Mouse (Mus musculus) frontal cortex, adult 2 months (tissue): Measurements from ENCODE around the gene Phox2a. TPM values are rescaled to one million over a fixed set of nuclear protein-coding genes. Genes with fewer than 3 reads are reported as not detected.

Experiments used
- DNase-seq, 2 experiments: peaks; one replicate each; pipeline ENCODE4 v3.0.0; 2022; ENCODE audit warnings: low spot score in 1 of 2; ENCODE audit errors: extremely low spot score in 1 of 2
- polyA plus RNA-seq: library from polyadenylated mRNA; depleted of rRNA; stranded (reverse); fragments of >200 nt; gene quantifications from 2 replicates; pipeline ENCODE4 v1.2.3, GENCODE M21; 2012; rRNA removed

Phox2a gene
- not detected in 2 replicates for polyA plus RNA-seq

DNA sequence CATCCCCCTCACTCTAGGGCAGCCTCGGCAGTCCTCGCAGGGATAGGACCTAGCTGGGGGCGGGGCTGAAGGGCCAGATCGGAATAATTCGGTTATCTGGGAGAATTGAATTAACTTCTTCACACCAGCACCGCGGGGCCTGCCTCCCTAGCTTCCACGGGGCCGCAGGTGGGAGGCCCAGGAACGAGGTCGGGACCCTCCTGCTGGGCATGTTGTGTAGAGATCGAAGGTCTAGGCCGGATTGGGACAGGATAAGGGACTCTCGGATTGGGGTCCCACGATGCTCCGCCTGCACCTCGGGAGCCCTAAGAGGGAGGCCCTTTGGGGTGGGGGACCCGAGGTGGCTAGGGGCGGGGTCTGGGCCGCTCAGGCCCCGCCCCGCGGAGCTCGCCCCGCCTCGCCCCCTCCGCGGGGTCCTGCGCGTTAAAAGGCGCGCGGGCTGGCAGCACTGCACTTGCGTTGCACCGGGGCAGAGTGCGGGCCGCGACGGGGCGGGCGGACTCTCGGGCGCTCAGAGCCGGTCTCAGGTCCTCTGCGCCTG lies at the start of gene Phox2a:
TSS of gene Phox2a (plus strand) at position 453 of the 541 bp plus-strand sequence.
- DNase-seq, result no peak

DNA sequence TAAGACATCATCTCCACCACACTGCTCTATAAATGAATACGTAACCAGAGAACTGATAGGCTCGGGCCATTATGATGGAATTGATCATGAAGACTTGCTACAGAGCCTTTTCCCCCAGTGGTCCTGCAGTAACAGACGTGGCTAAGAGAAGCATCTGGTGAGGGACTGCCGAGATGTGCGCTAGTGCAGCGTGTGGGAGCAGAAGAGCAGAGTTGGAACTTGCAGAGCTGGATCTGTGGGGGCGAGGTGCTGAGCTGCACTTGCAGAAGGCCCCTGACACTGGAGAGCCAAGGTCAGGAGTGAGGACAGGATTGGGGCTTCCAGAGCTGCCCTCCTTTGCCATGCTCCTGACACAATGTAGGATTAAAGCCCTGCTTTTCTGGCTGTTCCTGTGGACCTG lies 48.1 kb upstream of the Phox2a start:
- DNase-seq, result peak in 1 of 2 experiments; percentile 55

DNA sequence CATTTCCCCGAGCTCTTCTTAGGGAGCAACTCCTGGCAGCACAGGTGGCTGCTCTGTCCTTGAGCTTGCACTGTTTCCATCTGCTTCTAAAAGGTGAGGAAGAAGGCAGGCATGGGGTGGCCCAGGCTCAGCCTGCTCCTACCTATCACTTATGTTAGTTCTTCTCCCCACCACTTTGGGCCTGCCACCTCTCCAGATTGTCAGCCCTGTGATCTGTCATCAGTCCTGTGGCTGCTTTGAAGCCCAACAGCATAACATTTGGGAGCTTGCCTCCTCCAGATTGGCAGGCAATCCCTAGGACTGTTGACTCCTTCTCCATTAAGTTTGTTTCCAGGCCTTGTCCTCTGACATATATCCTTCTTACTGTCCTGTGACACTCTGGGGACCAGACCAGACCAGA lies 46.5 kb upstream of the Phox2a start:
- DNase-seq, result no peak

DNA sequence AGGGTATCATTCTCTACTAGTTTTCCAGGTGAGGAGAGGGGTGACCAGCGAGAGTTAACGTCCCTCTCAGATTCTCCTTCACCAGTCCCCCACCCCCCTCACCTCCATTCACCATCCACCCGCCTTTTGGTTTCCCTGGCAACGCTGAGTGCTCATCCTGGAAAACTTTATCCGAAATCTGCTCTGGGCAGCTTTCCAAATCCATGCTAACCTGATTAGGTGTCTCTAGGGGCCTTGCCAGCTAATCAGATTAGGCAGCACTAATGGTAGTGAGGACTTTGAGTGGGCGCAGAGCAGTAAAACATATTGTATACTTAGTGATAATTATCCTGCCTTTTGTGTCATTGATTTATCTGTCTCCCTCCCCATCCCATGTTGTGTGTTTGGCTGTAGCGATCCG lies 45.4 kb upstream of the Phox2a start:
- DNase-seq, result peak in 1 of 2 experiments; percentile 49

DNA sequence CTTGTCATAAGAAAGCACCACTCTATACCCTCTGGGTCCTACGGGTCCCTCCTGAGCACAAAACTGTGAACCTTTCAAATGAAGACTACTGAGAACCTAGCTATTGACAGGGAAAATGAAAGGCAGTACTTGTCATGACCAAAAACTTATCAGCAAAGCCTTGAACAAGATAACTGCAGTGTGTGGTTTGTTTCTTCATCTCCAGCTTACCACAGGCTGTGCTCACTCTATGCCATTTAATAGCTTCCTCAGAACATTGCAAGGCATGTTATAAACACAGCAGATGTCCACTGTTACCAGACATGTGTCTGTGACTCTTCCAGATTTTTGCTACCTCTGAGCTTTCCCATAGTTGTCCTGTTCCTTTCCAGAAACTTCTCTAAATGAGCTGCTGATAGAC lies 41.1 kb upstream of the Phox2a start:
- no peak for DNase-seq

DNA sequence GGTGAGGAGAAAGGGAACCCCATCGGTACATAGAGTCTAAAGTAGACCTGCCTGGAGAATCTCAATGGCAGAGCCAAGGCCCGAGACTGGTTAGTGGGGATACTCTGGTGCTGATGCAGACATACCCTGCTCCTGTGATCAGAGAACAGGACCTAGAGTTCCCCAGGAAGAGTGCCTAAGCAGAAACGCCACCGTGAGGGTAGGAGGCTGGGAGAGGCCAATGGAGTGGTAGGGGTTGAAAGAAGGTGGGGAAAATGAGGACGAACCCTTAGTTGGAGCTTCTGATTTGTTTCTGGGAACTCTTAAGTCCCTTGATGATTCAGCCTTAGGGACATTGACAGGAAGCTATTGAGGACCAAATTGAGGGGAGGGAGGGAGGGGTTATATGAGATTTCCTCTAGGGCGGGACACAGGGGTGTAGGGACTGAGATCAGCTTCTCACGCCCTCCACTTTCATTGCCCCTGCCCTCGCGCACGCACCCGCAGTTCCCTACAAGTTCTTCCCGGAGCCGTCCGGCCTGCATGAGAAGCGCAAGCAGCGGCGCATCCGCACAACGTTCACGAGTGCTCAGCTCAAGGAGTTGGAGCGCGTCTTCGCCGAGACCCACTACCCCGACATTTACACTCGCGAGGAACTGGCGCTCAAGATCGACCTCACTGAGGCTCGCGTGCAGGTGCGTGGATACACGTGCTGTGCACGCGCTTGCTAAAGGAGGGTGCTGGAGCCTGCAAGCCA lies 2.4 kb downstream of the Phox2a start:
- no peak for DNase-seq

DNA sequence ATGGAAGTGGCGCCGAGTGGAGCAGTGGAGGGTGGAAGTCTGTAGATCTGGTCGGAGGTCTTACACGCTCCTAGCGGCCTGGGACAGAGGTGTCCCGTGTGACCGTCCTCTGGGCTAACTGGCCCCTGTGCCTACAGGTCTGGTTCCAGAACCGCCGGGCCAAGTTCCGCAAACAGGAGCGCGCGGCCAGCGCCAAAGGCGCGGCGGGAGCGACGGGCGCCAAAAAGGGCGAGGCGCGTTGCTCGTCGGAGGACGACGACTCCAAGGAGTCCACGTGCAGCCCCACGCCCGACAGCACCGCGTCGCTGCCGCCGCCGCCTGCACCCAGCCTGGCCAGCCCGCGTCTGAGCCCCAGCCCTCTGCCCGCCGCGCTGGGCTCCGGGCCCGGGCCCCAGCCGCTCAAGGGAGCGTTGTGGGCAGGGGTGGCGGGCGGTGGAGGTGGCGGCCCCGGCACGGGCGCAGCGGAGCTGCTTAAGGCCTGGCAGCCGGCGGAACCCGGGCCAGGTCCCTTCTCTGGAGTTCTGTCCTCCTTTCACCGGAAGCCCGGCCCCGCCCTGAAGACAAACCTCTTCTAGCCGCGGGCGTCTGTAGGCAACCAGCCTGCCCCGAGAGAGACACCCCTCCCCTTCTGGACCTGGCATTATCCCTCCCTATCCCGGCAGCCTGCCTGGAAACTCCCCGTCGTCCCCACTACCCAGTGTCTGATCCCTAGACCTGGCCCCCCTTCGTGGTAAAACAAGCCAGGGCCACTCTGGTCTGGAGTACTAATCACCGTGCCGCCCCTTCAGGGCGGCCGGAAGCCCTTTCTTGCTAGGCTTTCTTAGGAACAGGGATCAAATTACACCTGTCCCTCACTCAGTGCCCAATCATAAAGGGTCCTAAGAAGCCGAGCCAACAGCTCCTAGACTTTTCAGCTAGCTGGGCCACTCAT lies 3.7 kb downstream of the Phox2a start:
- no peak for DNase-seq

DNA sequence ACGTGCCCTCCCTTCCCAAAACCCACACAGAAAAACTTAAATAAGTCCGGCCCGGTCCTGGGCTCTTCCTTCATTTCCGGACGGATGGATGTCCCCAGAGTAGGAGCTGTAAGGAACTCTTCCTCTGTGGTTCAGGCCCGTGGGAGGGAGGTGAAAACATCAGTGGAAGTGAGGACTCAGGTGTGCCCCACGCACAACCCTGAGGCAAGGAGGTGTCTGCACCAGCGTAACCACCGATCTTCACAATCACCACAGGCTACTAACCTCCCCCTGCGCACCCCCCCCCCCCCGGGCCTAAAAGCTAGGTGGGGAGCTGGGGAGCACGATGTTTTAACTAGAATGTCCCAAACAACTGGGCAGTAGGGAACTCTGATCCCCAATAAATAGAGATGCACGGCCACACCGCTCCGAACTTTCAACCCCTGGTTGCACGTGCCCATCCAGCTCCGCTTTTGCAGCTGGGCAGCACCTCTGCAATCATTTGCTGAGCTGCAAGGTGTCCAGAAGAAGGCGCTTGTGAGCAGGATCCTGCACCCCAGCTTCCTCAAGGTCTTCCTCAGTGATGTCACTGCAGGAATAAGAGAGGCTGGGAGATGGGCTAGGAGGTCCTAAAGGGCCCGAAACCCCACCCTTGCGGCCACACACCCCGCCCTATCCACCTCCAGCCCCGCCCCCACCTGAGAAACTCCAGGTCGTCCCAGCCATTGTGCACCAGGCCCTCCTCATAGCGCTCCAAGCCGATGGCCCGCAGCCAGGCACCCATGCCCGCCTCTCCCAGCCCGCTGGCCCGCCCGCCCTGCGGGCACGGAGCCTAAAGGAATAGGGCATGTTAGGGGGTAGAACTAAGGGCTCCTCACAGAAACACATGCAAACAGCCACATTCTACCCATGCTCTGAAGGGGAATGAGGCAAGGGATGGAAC lies 5.0 kb downstream of the Phox2a start:
- DNase-seq, result no peak

DNA sequence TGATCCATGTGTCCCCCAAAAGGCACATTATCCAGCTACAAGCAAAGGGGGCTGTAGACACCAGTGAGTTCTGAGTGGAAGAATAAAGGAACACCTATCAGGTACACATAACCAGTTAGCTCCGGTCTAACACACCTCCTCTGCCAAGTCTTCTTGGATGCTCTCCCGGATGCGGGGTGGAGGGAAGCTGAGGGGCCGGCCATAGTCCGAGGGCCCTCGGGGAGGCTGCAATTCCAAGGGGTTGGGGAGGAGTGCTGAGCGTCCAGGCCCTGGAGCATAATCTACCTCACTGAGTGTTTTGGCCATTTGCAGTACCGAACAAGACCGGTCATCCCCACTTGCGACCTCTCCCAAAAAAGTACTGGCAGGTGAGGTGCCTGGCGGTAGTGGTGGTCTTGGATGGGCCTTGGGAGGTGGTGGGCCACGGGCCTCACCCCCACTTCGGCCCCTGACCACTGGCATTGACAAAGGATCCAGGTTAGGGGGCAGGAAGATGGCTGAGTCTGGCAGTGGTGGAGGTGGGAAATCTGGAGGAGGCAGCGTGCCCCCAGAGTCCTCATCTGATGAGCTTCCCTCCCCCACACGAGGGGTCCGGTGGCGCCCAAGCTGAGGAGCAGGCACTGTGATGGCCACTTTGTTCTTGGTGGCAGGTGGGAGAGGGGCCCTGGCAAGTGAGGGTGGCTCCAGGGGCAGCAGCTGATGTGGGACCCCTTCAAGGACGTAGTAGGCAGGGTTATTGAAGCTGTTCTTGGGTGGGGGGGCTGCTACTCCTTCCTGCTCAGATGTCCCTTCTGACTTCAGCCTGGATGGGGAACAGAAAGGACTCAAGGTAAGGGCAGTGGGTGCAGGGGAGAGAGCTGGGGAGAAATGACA lies 5.9 kb downstream of the Phox2a start:
- DNase-seq, result no peak

DNA sequence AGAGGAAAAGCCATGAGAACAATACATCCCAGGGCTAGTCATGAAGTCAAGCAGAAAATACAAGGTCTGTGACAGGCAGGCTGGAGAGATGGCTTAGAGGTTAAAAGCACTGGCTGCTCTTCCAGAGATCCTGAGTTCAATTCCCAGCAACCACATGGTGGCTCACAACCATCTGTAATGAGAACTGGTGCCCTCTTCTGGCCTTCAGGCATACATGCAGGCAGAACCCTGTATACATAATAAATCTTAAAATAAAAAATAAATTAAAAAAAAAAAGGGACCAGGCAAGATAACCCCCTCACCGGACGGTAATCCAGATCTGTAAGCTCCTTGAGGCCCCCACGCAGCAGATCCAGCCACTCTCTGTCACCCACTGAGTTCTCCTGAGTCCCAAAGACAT lies 12.3 kb downstream of the Phox2a start:
- DNase-seq, result no peak

DNA sequence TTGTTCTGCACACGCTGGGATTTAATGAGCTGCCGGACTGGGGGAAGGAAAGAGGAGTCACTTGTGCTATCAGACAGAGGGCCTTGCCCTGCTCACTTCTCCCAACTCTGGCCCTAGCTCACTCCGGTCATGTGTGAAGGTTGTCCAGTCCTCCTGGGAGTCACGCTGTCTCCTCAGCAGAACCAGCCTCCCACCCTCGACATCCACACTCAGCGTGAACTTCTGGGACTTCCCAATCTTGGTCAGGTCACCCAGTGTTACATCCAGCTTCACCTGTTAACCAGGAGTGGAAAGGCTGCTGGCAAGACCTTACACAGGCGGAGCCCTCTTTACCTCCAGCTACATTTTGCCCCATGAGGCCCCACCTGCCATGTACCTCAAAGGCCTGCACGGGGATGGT lies 13.3 kb downstream of the Phox2a start:
- no peak for DNase-seq

DNA sequence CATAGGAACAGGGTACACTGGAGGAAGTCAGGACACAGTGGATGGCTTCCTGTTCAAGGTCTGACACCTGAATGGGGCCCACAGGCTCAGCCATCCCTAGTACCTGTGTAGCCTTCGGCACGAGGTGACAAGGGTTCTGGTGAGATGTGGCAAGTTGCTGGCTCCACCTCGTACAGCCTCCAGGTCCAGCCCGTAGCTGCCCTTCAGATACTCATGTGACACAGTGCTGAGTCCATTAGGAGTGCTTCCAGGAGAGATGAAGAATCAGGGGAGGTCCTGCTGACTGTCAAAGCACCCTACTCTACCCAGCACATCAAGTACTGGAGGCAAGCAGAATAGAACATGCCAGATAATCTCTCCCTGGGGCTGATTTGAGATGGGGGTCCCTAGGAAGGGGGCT lies 14.3 kb downstream of the Phox2a start:
- no peak for DNase-seq

DNA sequence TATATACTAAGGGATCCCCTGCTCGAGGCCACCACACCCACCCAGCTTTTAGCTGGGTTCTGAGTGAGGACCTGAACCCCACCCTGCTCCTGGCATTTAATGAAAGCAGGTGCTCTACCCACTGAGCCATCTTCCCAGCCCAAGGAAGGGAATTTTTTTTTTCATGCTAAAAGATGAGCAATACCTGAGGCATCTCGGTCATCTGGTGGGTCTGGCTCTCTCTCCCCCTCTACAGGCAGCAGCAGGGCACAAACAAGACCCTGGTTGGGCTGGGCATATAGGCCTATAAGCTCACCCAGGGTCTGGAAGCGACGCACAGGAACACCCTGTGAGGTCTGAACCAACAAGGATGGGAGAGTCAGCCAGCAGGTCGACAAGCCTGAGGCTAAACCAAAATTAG lies 15.2 kb downstream of the Phox2a start:
- no peak for DNase-seq

DNA sequence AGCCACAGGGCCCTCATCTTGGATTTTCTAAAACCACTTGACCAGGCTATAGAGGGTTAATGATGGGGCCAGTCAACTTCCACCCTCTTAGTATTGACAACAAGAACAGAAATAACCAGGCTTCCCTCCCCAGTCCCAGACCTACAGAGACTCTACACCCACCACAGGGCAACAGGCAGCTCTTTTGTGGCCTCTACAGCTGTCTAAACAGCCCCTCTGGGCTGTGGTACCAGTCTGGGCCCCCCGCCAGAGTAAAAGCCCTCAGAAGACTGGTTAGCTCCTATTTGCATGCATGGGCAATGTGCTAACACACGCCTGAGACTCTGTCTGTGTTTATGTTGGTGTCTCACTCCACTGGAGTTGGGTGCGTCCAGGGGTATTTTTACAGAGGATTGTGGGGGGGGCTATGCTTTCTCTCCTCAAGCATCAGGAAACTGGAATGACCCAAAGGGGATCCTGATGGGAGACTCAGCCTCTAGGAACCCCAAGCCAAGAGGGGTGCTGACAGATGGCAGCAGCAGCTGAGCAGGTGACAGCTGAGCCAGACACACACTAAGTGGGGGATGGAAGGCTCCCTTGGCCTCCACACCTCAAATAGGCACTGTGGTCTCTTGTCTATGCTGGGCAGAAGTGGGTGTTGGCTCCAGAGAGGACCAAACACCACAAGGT lies 15.9 kb downstream of the Phox2a start:
- DNase-seq, result no peak

DNA sequence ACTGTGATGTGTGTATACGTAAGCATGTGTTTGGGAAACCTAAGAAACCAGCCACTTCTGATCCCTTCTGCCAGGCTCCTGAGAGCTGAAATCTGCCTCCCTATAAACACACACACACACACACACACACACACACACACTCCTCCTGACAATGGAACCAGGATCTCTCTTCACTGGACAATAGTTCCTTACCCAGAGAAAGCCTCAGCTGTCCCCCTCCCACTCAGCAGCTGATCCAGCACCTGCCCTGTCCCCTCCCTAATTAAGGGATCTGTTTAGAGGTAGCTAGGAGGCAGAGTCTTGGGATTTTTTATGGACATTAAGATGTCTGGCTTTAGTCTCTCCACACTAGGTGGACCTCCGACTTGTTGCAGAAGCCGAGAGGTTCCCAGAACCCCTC lies 16.8 kb downstream of the Phox2a start:
- DNase-seq, result no peak

DNA sequence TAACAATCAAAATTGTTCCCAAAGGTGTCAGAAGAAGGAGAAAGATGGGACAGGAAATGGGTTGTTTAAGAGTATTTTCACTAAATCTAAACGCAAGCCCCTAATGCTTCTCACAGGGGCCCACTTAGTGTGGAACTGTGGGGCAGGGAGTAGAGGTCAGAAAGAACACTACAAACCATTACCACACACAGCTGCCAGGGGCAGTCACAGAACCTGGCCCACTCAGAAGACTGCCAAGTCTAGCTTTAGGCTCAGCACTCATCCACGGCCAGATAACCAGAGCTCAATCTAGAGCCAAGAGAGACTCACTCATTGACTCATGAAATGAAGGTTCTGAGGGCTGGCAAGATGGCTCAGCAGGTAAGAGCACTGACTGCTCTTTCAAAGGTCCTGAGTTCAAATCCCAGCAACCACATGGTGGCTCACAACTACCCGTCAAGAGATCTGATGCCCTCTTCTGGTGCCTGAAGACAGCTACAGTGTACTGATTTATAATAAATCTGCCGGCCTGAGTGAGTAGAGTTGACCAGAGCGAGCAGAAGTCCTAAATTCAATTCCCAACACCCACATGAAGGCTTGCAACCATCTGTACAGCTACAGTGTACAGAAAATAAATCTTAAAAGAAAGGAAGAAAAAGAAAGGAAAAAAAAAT lies 17.5 kb downstream of the Phox2a start:
- DNase-seq, result no peak

DNA sequence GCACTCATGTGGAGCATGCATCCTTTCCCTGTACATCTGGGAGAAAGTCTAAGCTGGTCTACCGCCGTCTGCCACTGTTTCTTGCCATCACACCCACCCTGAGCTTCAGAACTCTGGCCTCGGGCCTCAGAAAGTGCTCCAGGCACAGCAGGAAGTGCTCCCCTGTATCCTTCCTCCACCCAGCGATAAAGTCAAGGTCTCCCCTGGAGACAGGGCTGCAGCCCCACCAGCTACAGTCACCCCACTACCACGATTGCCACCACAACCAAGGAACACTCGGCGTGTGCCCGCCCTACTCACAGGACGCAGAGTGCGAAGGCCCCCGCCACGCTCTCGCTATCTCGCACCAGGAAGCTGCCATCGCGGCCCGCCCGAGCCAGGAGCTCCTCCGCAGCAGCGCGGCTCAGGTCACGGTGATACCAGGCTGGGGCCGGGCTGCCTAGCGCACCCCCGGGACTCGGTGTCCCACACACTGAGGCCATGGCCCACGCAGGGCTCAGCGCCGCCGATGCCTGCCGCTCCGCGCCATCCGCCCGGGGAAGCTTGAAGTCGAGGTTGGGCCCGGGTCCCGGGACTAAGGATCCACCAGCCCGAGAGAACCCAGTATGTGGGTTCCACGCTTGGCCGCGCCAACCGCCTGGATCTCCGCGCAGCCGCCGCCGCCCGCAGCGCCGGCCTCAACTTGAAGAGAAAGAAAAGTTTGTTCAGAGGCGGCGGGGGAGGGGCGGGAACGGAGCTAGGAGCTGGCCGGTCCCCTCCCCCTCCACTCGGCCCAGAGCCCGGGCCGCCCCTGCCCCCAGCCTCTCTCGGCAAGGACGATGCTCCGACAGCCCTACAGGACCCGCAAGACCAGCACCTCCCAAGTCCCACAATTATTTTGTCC lies 18.4 kb downstream of the Phox2a start:
- peak in 1 of 2 experiments; percentile 49 for DNase-seq
